Mouse (Mus musculus) E14TG2a.4 (cell line): ENCODE measurements around the gene Calm4.
"Not testable (repeated sequence)": the region's sequence is repeated elsewhere in the genome, so short reads cannot be mapped to it uniquely, and the experiment has no call there.

Experiments
- H3K27me3 ChIP-seq: 2 replicates; pipeline ENCODE4 v1.6.1; 2014; ENCODE audit warnings: low read length, control low read depth; ENCODE audit not compliant: insufficient read depth
- H3K36me3 ChIP-seq: 2 replicates; pipeline ENCODE4 v1.6.1; 2014; ENCODE audit warnings: low read length, control low read depth; ENCODE audit not compliant: insufficient read depth
- H3K4me1 ChIP-seq: replicated peaks from 2 replicates; pipeline ENCODE4 v1.6.1; 2014; ENCODE audit warnings: low read depth, low read length, control low read depth
- H3K4me3 ChIP-seq: replicated peaks from 2 replicates; pipeline ENCODE4 v1.5.1; 2014; ENCODE audit warnings: mild to moderate bottlenecking, low read length
- H3K9me3 ChIP-seq: 2 replicates; pipeline ENCODE4 v1.6.1; 2014; ENCODE audit warnings: low read length, control low read depth
- CTCF ChIP-seq: conservative IDR thresholded peaks from 2 replicates; pipeline ENCODE4 v1.5.1; 2014; ENCODE audit warnings: low read length
- NANOG ChIP-seq: IDR thresholded peaks from 2 replicates; pipeline ENCODE4 v1.6.1; 2014; ENCODE audit warnings: borderline replicate concordance, low read length, mixed read lengths
- POU5F1 ChIP-seq: IDR thresholded peaks from 2 replicates; pipeline ENCODE4 v1.6.1; 2014; ENCODE audit warnings: low read length, borderline replicate concordance

The Calm4 gene

DNA sequence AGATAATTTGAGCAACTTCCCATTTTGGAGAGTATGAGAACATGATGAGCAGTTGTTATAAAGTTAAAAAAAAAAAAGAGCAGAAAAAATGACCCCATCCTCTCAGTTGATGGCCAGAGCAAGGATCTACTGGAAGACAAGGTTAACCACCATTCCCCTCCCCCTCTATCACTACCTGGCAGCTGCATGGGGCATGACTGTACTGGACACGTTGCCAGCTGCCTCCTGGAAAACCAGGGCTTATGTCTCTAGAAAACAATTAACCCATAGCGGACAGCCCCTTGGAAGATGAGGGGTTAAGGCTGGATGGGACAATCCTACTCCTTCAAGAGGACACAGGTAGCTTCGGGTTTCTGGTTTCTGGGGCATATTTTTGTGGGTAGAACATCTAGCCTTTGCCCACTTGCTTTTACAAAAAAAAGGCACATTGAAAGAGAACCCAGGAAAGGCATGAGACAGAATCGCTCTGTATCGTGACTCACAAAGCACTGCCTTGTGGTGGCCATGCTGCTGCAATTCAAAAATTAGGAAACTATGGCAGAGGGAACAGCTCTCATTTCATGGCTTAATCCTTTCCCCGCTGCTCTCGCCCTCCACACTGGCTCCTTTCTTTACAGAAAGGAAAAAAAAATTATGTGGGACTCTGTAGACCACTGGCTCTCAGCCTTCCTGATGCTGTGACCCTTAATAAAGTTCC, 30.3 kb upstream of the Calm4 start:
- H3K4me3 ChIP-seq, result no peak overlapping the region
- H3K9me3 ChIP-seq, result peaks cover 30% of the 10 kb centered on the region
- no peak for TF ChIP-seq CTCF
- TF ChIP-seq POU5F1, result no peak
- TF ChIP-seq NANOG, result no peak
- H3K4me1 ChIP-seq, result 0 out of 2 replicates have a peak, but pooled peaks cover 3% of the 10 kb centered on the region
- no peaks in the 10 kb centered on the region for H3K36me3 ChIP-seq
- no peaks in the 10 kb centered on the region for H3K27me3 ChIP-seq

DNA sequence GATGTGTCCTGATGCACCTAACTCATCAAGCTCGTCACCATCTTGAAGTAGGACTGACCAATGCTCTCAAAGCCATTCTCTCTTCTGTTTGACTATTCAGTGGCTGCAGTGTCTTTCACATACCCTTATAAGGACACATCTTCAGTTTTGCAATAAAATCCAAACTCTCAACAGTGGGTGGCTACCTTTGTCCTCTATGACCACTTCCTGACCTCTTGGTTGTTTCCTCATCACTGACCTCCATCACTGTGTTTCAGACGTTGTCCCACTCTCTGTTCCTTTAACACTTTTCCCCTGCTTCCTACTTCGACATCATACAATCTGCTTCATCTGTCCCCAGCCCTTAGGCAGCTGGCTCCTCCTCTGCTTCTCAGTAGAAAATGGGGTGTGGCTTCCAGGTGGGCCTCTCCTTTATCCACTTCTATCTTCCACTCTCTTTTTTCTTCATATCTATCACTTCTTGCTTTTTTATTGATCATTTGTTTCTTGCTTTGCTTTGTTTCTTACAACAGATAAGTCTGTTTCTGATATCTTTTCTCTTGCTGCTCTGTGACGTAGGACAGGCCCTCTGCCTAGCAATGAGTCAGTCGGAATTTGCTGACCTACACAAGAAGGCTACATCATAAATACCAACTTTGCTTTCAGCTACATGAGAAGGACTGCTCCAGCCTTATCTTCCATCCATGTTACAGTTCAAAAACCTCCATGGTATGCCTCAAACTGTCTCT, 19.4 kb upstream of the Calm4 start:
- Histone ChIP-seq H3K9me3 (no peaks in the 10 kb centered on the region), H3K4me1 (0 out of 2 replicates have a peak, but pooled peaks cover 3% of the 10 kb centered on the region), H3K27me3 (no peaks in the 10 kb centered on the region), H3K36me3 (no peaks in the 10 kb centered on the region), H3K4me3 (no peak overlapping the region)
- no peak for TF ChIP-seq POU5F1
- no peak for TF ChIP-seq CTCF
- no peak for TF ChIP-seq NANOG

DNA sequence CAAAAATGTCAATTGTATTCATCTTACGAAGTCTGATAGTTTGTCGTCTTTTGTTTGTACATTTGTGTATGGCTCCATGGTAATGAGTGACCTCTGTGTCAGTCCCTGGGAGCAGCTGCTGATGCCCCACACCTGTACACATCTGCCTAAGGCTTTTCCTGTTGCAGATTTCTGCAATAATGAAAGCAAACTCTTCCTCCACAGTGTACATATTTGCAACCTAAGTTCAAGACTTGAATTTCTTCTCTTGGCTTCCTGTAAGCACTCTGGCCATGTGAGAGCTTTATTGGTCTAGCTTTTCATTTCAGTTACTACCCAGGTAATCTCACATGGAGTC, 18.8 kb upstream of the Calm4 start:
- H3K27me3 ChIP-seq, result no peaks in the 10 kb centered on the region
- H3K4me1 ChIP-seq, result 0 out of 2 replicates have a peak, but pooled peaks cover 3% of the 10 kb centered on the region
- H3K9me3 ChIP-seq, result no peaks in the 10 kb centered on the region
- no peak overlapping the region for H3K4me3 ChIP-seq
- H3K36me3 ChIP-seq, result no peaks in the 10 kb centered on the region
- TF ChIP-seq NANOG (no peak), POU5F1 (no peak), CTCF (no peak)

DNA sequence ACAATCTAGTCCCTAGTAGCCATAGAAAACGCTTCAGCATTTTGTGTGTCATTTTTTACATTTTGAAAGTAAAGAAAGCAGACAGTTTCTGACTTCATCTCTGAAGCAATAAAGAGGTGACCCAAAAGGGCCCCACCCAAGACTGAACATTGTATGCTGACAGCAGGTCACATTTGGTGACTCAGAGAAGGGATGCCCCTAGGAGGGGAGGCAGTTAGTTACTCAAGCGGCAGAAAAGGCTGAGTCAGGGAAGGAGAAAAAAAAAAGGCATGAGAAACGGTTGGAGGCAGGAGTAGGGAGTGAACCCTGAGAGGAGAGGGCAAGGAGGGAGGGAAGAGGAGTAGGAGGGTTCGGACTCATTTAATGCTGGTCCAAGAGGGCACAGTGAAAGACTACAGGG, 15.5 kb upstream of the Calm4 start:
- no peaks in the 10 kb centered on the region for H3K9me3 ChIP-seq
- no peaks in the 10 kb centered on the region for H3K36me3 ChIP-seq
- H3K4me3 ChIP-seq, result no peak overlapping the region
- no peaks in the 10 kb centered on the region for H3K27me3 ChIP-seq
- 0 out of 2 replicates have a peak, but pooled peaks cover 3% of the 10 kb centered on the region for H3K4me1 ChIP-seq
- TF ChIP-seq NANOG (no peak), POU5F1 (no peak), CTCF (no peak)

DNA sequence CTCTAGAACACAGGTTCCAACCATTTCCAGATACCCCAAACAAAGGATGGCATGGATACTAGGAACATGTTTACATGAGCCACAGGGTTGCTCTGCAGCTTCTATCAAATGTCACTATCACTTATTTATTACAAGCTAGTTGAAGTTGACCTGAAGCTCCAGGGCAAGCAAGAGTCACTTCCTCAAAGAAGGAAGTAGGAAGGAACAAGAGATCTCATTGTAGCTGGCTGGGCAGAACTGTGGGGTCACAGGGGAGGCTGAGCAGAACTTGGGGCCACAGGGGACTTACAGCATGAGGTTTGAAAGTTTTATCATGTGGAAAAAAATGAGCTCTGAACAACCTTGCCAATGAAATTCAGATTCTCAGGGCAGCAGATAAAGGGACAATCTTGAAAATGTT, 11.8 kb upstream of the Calm4 start:
- H3K4me1 ChIP-seq, result 0 out of 2 replicates have a peak, but pooled peaks cover 3% of the 10 kb centered on the region
- no peaks in the 10 kb centered on the region for H3K27me3 ChIP-seq
- TF ChIP-seq POU5F1 (no peak), CTCF (no peak), NANOG (no peak)
- no peak overlapping the region for H3K4me3 ChIP-seq
- no peaks in the 10 kb centered on the region for H3K9me3 ChIP-seq
- no peaks in the 10 kb centered on the region for H3K36me3 ChIP-seq

DNA sequence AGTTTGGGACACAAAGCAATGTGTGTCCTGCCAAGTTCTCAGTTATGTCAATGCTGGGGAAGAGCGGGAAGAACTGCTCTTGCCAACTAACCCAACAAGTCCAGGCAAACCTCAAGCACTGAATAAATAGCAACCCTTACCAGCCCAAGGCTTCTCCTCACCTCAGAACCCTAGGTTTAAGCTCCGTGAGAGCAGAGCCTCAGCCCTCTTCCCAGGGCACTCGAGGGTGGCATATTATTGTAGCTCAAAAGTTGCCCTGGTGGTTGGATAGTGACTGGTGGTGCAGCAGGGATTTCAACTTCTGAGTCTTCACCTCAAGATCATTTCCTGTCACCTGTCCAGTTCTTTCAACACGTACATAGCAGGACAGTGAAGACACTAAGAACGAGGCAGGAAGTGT, 6.0 kb upstream of the Calm4 start:
- no peaks in the 10 kb centered on the region for H3K9me3 ChIP-seq
- no peaks in the 10 kb centered on the region for H3K4me1 ChIP-seq
- H3K4me3 ChIP-seq, result no peak overlapping the region
- H3K36me3 ChIP-seq, result no peaks in the 10 kb centered on the region
- no peaks in the 10 kb centered on the region for H3K27me3 ChIP-seq
- TF ChIP-seq CTCF (no peak), NANOG (no peak), POU5F1 (no peak)

DNA sequence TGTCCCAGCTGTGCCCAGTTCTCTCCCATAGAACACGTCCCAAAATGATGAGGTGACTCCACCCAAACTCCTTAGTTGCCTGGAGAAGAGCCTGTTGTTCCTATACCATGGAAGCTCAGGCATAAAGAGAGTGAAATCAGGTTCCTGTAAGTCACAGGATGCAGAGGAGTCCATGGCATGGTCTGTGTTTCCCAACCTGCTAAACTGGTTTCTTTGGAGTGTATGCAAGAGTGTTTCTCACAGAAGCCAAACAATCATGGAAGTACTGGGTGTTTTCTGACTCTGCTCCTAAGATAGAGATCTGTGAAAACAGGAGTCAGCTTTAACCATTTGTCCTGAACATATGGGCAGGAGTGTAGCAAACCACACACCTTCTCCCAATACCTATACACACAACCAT, 5.6 kb upstream of the Calm4 start:
- Histone ChIP-seq H3K9me3 (no peaks in the 10 kb centered on the region), H3K36me3 (no peaks in the 10 kb centered on the region), H3K27me3 (no peaks in the 10 kb centered on the region), H3K4me3 (no peak overlapping the region), H3K4me1 (no peaks in the 10 kb centered on the region)
- TF ChIP-seq CTCF, result no peak
- TF ChIP-seq POU5F1, result no peak
- no peak for TF ChIP-seq NANOG

DNA sequence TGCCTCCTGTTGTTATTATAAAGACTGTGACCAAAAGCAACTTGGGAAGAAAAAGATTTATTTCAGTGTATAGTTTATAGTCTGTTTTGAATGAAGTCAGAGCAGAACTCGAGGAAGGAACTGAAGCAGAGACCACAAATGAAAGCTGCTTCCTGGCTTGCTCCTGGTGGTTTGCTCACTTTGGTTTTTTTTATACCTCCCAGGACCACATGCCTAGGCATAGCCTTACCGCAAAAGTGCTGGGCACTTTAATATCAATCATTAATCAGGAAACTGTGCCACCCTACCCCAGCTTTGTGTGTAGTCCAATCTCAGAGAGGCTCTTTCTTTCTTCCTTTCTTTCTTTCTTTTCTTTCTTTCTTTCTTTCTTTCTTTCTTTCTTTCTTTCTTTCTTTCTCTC, 5.1 kb upstream of the Calm4 start:
- no peaks in the 10 kb centered on the region for H3K4me1 ChIP-seq

DNA sequence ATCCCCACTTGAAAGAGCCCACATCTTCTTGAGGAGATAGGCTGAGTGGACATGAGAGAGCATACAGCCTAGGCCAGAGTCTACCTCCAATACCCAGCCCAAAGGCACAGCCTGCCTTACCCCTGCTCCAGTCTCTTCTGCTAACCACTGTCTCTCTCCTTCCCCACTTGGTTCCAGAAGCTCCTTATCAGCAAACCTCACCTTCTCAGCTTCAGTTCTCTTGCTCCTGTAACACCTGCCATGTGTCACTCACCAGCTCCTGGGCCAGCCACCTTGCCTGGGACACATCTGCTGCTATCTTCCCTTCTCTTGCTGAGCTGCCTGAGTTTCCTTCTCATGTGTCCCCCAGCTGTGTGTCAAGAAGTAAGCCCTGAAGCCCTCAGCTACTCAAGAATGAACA, 3.9 kb upstream of the Calm4 start:
- not testable (repeated sequence) for H3K36me3 ChIP-seq, H3K4me1 ChIP-seq, H3K27me3 ChIP-seq, H3K9me3 ChIP-seq, H3K4me3 ChIP-seq

More for the DNA sequence above, 5.1 kb upstream of the Calm4 start:
- H3K36me3 ChIP-seq, result no peaks in the 10 kb centered on the region
- TF ChIP-seq CTCF (no peak), NANOG (no peak), POU5F1 (no peak)
- no peaks in the 10 kb centered on the region for H3K27me3 ChIP-seq
- no peak overlapping the region for H3K4me3 ChIP-seq
- no peaks in the 10 kb centered on the region for H3K9me3 ChIP-seq

DNA sequence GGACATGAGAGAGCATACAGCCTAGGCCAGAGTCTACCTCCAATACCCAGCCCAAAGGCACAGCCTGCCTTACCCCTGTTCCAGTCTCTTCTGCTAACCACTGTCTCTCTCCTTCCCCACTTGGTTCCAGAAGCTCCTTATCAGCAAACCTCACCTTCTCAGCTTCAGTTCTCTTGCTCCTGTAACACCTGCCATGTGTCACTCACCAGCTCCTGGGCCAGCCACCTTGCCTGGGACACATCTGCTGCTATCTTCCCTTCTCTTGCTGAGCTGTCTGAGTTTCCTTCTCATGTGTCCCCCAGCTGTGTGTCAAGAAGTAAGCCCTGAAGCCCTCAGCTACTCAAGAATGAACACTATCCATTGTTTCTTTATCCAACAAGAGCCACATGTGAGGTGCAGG, 3.1 kb downstream of the Calm4 start:
- H3K27me3 ChIP-seq, H3K4me3 ChIP-seq, H3K36me3 ChIP-seq, H3K4me1 ChIP-seq: not testable (repeated sequence)
- peaks cover 19% of the 10 kb centered on the region for H3K9me3 ChIP-seq
